Mouse (Mus musculus) liver, adult 2 months (tissue): ENCODE results near the gene Kif1c. TPM values are rescaled to one million over a fixed set of nuclear protein-coding genes. Genes with fewer than 3 reads are reported as not detected.

Experiments
- DNase-seq: peaks from one replicate; pipeline ENCODE4 v3.0.0-alpha.2; 2011; ENCODE audit warnings: low read depth, low spot score; ENCODE audit errors: extremely low read depth
- H3K27ac ChIP-seq: fragments of 200-500 bp; replicated peaks from 2 replicates; pipeline ENCODE4 v1.5.1; 2012; ENCODE audit warnings: low read depth, mild to moderate bottlenecking, control low read depth, inconsistent platforms, low read length; ENCODE audit not compliant: insufficient read depth
- H3K27me3 ChIP-seq: fragments of 200-500 bp; 2 replicates; pipeline ENCODE4 v1.6.1; 2012; ENCODE audit warnings: mild to moderate bottlenecking, moderate library complexity, low read length, inconsistent platforms; ENCODE audit not compliant: control insufficient read depth, insufficient read depth
- H3K36me3 ChIP-seq: fragments of 200-500 bp; 2 replicates; pipeline ENCODE4 v1.6.1; 2012; ENCODE audit warnings: low read length, inconsistent platforms; ENCODE audit not compliant: control insufficient read depth, insufficient read depth
- H3K4me1 ChIP-seq: fragments of 200-500 bp; 2 replicates; pipeline ENCODE4 v1.6.1; 2011; ENCODE audit warnings: low read length; ENCODE audit not compliant: control insufficient read depth, insufficient read depth
- H3K4me3 ChIP-seq: fragments of 200-500 bp; 2 replicates; pipeline ENCODE4 v1.5.1; 2011; ENCODE audit warnings: low read depth, mild to moderate bottlenecking, control low read depth, low read length, moderate library complexity; ENCODE audit not compliant: insufficient read depth
- H3K79me2 ChIP-seq: fragments of 200-500 bp; 2 replicates; pipeline ENCODE4 v1.6.1; 2012; ENCODE audit warnings: inconsistent platforms, mild to moderate bottlenecking, low read length, moderate library complexity; ENCODE audit not compliant: control insufficient read depth, insufficient read depth
- H3K9ac ChIP-seq: fragments of 200-500 bp; 2 replicates; pipeline ENCODE4 v1.6.1; 2012; ENCODE audit warnings: low read depth, mild to moderate bottlenecking, control low read depth, inconsistent platforms, low read length
- CTCF ChIP-seq: fragments of 200-500 bp; IDR thresholded peaks from 2 replicates; pipeline ENCODE4 v1.5.1; 2011; ENCODE audit warnings: low read depth, low read length, control low read depth
- POLR2A ChIP-seq: fragments of 200-500 bp; IDR thresholded peaks from 2 replicates; pipeline ENCODE4 v1.6.1; 2011; ENCODE audit warnings: low read length, control low read depth; ENCODE audit not compliant: insufficient read depth; ENCODE audit errors: extremely low read depth
- WGBS: fragments of 180-500 bp; shearing (Covaris S2); methylation state at CpG from one replicate; pipeline ENCODE4 v1.1.7; 2018; 5-methylcytosine and 5-hydroxymethylcytosine counted together
- polyA plus RNA-seq: library from polyadenylated mRNA; depleted of rRNA; stranded (reverse); fragments of >200 nt; gene quantifications from 2 replicates; pipeline ENCODE4 v1.2.3, GENCODE M21; 2012
- total RNA-seq: library from RNA; depleted of rRNA; stranded (reverse); fragments of >200 nt; gene quantifications from 2 replicates; pipeline ENCODE4 v1.2.3, GENCODE M21; 2014

Kif1c gene
- total and polyA plus RNA-seq, 2 experiments: 50.8 to 75.6 TPM

DNA sequence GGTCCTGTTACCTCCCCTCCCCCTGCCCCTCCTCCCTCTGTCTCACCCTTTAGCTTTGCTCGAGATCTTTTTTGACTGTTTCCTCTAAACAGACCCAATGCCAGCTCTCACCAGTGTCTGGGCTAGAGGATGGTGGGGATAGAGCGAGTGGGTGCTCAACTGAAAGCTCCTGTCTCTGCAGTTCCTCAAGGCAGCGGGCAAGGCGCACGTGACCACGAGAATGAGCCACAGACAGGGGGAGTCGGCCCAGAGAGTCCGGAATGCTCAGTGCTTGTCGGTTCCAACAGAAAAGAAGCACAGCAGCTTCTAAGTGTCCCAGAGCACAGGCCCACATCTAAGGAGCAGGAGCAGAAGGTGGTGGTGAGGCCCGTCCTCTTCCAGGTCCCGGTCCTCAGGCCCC is 25.8 kb upstream of the Kif1c start:
- Histone ChIP-seq H3K4me1 (peaks cover 14% of the 10 kb centered on the region), H3K4me3 (no peak overlapping the region), H3K27ac (no peak overlapping the region), H3K9ac (no peak overlapping the region), H3K27me3 (no peaks in the 10 kb centered on the region), H3K36me3 (peaks cover 4% of the 10 kb centered on the region), H3K79me2 (no peaks in the 10 kb centered on the region)
- TF ChIP-seq CTCF: no peak
- TF ChIP-seq POLR2A: no peak
- 85% methylated on average over 11 of the region's 11 CpGs for WGBS
- no peak for DNase-seq

DNA sequence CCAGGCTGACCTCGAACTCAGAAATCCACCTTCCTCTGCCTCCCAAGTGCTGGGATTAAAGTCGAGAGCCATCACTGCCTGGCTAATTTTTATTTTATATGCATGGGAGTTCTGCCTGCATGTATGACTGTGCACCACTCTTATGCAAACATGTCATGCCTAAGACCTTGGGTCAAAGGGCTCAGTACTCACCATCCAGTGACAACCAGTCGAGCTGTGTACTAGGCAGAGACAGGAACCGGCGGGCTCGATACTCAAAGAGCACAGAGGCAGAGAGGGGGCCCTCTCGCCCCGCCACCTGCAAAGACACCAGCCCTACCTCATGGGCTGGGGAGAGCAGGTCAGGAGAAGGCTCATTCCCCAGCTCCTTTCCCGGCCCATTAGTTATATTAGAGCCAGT is 22.3 kb upstream of the Kif1c start:
- Histone ChIP-seq H3K27me3 (no peaks in the 10 kb centered on the region), H3K4me1 (peaks cover 16% of the 10 kb centered on the region), H3K79me2 (no peaks in the 10 kb centered on the region), H3K27ac (peak overlapping the region; percentile 95), H3K9ac (peak overlapping the region; percentile 38; the same call in 1 of the 2 replicates), H3K4me3 (no peak overlapping the region), H3K36me3 (peaks cover 14% of the 10 kb centered on the region)
- peak; percentile 71 for DNase-seq
- WGBS: 37% methylated on average over 9 of the region's 9 CpGs
- TF ChIP-seq CTCF (no peak), POLR2A (no peak)

DNA sequence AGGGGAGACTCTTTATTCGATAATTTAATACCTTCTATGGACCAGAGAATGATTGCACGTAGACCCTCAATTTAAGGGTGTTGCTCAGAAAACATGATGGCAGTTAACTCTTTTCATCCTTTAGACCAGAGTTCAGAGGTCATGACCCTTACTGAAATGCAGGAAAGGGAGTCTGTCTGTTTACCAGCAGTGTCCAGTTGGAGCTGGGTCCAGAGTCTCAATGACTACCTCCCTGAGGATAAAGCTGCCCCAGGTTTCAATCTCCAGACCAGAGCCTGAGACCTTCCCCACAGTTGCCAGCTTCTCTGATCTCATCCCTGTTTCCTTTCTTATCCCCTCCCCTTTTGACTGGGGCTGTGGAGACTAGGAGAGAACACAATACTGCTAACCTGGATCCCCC is 21.8 kb upstream of the Kif1c start:
- peak overlapping the region; percentile 95 for H3K27ac ChIP-seq
- peaks cover 14% of the 10 kb centered on the region for H3K36me3 ChIP-seq
- no peaks in the 10 kb centered on the region for H3K79me2 ChIP-seq
- no peaks in the 10 kb centered on the region for H3K27me3 ChIP-seq
- peak; percentile 76 for DNase-seq
- H3K4me1 ChIP-seq: peaks cover 16% of the 10 kb centered on the region
- 35% methylated on average over 2 of the region's 2 CpGs for WGBS
- 0 out of 2 replicates have a peak overlapping the region, but pooled peaks have one; percentile 24 for H3K9ac ChIP-seq
- TF ChIP-seq CTCF (no peak), POLR2A (no peak)
- H3K4me3 ChIP-seq: no peak overlapping the region

DNA sequence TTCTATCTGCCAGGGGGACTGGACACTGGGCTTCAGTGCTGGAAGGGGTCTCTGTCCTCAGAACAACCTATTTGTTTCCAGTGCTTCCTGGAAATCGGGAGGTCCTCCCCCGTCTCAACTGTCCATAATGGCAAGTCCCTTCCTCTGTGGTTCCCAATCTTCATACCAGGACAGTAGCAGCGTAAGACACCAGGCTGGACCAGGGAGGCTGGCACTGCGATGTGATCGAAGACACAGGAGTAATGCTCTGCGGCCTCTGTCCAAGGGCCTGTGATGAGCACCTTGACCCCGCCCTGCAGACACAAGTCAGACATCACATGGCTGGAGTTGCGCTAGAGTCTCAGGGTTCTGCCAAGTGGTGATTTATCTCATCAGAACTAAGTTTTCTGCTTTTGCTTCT is 21.0 kb upstream of the Kif1c start:
- Histone ChIP-seq H3K36me3 (peaks cover 12% of the 10 kb centered on the region), H3K27ac (peak overlapping the region; percentile 95), H3K27me3 (no peaks in the 10 kb centered on the region), H3K79me2 (no peaks in the 10 kb centered on the region), H3K9ac (no peak overlapping the region), H3K4me1 (peaks cover 16% of the 10 kb centered on the region), H3K4me3 (no peak overlapping the region)
- 95% methylated on average over 8 of the region's 8 CpGs for WGBS
- DNase-seq: no peak
- TF ChIP-seq POLR2A (no peak), CTCF (no peak)

DNA sequence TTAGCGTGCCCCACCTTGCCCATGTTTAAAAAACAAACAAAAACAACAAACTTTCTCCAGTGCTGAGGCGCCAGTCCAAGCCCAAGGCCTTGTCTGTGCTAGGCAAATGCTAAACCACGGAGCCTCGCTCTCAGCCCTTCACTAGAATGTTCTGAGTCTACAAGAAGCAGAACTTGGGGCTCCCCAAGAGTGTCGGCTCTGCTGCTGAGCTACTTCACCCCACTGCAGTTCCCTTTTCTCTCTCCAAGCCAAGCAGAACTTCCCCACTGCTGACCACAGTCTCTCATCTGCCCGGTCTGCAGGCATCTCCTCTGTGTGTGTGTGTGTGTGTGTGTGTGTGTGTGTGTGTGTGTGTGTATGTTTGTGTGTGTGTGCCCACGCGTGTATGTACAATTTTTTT is 20.5 kb upstream of the Kif1c start:
- H3K79me2 ChIP-seq: no peaks in the 10 kb centered on the region
- no peaks in the 10 kb centered on the region for H3K27me3 ChIP-seq
- DNase-seq: peak; percentile 45
- H3K9ac ChIP-seq: no peak overlapping the region
- peaks cover 12% of the 10 kb centered on the region; the same call in 1 of the 2 replicates for H3K36me3 ChIP-seq
- H3K4me1 ChIP-seq: peaks cover 16% of the 10 kb centered on the region
- H3K27ac ChIP-seq: no peak overlapping the region
- TF ChIP-seq POLR2A (no peak), CTCF (no peak)
- WGBS: 89% methylated on average over 8 of the region's 8 CpGs
- no peak overlapping the region for H3K4me3 ChIP-seq

DNA sequence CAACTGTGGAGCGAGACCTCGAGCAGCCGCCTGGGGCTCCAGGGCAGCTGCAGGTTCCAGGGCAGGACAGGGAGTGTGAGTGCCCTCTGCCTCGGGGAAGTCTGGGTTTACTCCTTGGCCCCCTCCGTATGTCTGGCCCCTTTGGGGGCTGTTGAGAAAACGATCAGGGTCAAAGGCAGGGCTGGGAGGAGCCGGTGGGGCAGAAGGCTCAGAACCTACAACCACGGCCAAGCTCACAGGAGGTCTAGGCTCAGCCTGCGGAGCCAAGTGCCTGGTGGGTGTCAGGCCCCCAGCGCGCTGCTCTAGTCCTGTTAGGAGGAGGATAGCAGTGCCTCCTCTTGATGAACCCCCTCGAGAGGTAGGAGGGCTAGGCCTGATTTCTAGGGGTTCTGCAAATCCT is 19.2 kb upstream of the Kif1c start:
- Histone ChIP-seq H3K27ac (no peak overlapping the region), H3K4me3 (no peak overlapping the region), H3K79me2 (no peaks in the 10 kb centered on the region), H3K27me3 (no peaks in the 10 kb centered on the region), H3K36me3 (peaks cover 13% of the 10 kb centered on the region; the same call in 1 of the 2 replicates), H3K9ac (no peak overlapping the region), H3K4me1 (peaks cover 16% of the 10 kb centered on the region)
- no peak for DNase-seq
- no peak for TF ChIP-seq POLR2A
- TF ChIP-seq CTCF: no peak
- 90% methylated on average over 12 of the region's 12 CpGs for WGBS
